Mouse (Mus musculus) embryonic facial prominence, embryonic 11.5 days (tissue): ENCODE measurements around the gene Ttc39b. TPM values are rescaled to one million over a fixed set of nuclear protein-coding genes. Genes with fewer than 3 reads are reported as not detected.

Source experiments
- ATAC-seq: fragments of 200-750 bp; cut with Nextera tagmentation; replicated peaks from 2 replicates; pipeline ENCODE4 v1.8.0; 2017; ENCODE audit warnings: low read depth; ENCODE audit not compliant: insufficient number of reproducible peaks, low FRiP score, low TSS enrichment
- DNase-seq: peaks from one replicate; pipeline ENCODE4 v3.0.0-alpha.2; 2015; ENCODE audit warnings: low spot score
- H3K27ac ChIP-seq: fragments of 300-500 bp; sonication (generic); replicated peaks from 2 replicates; pipeline ENCODE4 v1.5.1; 2014; ENCODE audit warnings: mild to moderate bottlenecking, low read depth, low read length, control low read depth
- H3K27me3 ChIP-seq: fragments of 300-500 bp; sonication (generic); 2 replicates; pipeline ENCODE4 v1.6.1; 2014; ENCODE audit warnings: mild to moderate bottlenecking, low read length, moderate library complexity, mixed read lengths; ENCODE audit not compliant: control insufficient read depth, insufficient read depth
- H3K36me3 ChIP-seq: fragments of 300-500 bp; sonication (generic); replicated peaks from 2 replicates; pipeline ENCODE4 v1.6.1; 2014; ENCODE audit warnings: low read depth, mild to moderate bottlenecking, low read length, moderate library complexity, mixed read lengths; ENCODE audit not compliant: control insufficient read depth, insufficient read depth
- H3K4me1 ChIP-seq: fragments of 300-500 bp; sonication (generic); 2 replicates; pipeline ENCODE4 v1.6.1; 2014; ENCODE audit warnings: low read length, mixed read lengths; ENCODE audit not compliant: control insufficient read depth, insufficient read depth
- H3K4me2 ChIP-seq: fragments of 300-500 bp; sonication (generic); 2 replicates; pipeline ENCODE4 v1.6.1; 2014; ENCODE audit warnings: low read depth, mild to moderate bottlenecking, control low read depth, low read length, moderate library complexity
- H3K4me3 ChIP-seq: fragments of 300-500 bp; sonication (generic); 2 replicates; pipeline ENCODE4 v1.5.1; 2014; ENCODE audit warnings: low read depth, low read length, control low read depth
- H3K9ac ChIP-seq: fragments of 300-500 bp; sonication (generic); replicated peaks from 2 replicates; pipeline ENCODE4 v1.6.1; 2014; ENCODE audit warnings: mild to moderate bottlenecking, control low read depth, low read length
- H3K9me3 ChIP-seq: fragments of 300-500 bp; sonication (generic); replicated peaks from 2 replicates; pipeline ENCODE4 v1.6.1; 2016; ENCODE audit warnings: mild to moderate bottlenecking, low read length, inconsistent platforms, mixed read lengths; ENCODE audit not compliant: control insufficient read depth
- WGBS: fragments of 180-500 bp; shearing (Covaris S2); extraction: QIAGEN DNeasy Blood & Tissue Kit; methylation state at CpG from one replicate; pipeline ENCODE4 v1.1.7; 2014; 5-methylcytosine and 5-hydroxymethylcytosine counted together
- polyA plus RNA-seq: library from polyadenylated mRNA; unstranded; fragments of >200 nt; fragmentation: Nextera tagmentation; extraction: Ambion mirVana; gene quantifications from 2 replicates; pipeline ENCODE4 v1.2.1, GENCODE M21; 2014

Ttc39b gene
- polyA plus RNA-seq, 1 experiment from 2014 or later = 3.1 TPM

GRCm38 (mm10) chr4:83219253-83219652 lies 104.8 kb downstream of the Ttc39b start:
- H3K27ac ChIP-seq = no peak overlapping the region
- no peak overlapping the region for H3K4me3 ChIP-seq
- H3K4me1 ChIP-seq = no peaks in the 10 kb centered on the region
- no peaks in the 10 kb centered on the region for H3K36me3 ChIP-seq
- no peak for DNase-seq
- no peaks in the 10 kb centered on the region for H3K9me3 ChIP-seq
- 88% methylated on average over 5 of the region's 5 CpGs for WGBS
- H3K4me2 ChIP-seq = no peak overlapping the region
- H3K9ac ChIP-seq = no peak overlapping the region
- H3K27me3 ChIP-seq = no peaks in the 10 kb centered on the region
- ATAC-seq = no peak

- Histone ChIP-seq H3K36me3 (no peaks in the 10 kb centered on the region), H3K4me1 (no peaks in the 10 kb centered on the region), H3K9me3 (no peaks in the 10 kb centered on the region), H3K9ac (no peak overlapping the region), H3K4me3 (no peak overlapping the region), H3K27me3 (no peaks in the 10 kb centered on the region), H3K4me2 (no peak overlapping the region), H3K27ac (no peak overlapping the region)
- no peak for ATAC-seq
- no peak for DNase-seq
- WGBS = 87% methylated on average over 5 of the region's 5 CpGs
Observed at GRCm38 (mm10) chr4:83217128-83217527, 106.9 kb downstream of the Ttc39b start.

GRCm38 (mm10) chr4:83216381-83216780 lies 107.7 kb downstream of the Ttc39b start:
- DNase-seq (no peak), ATAC-seq (no peak)
- Histone ChIP-seq H3K4me3 (no peak overlapping the region), H3K4me1 (no peaks in the 10 kb centered on the region), H3K9me3 (no peaks in the 10 kb centered on the region), H3K4me2 (no peak overlapping the region), H3K27ac (no peak overlapping the region), H3K9ac (no peak overlapping the region), H3K27me3 (no peaks in the 10 kb centered on the region), H3K36me3 (no peaks in the 10 kb centered on the region)
- 80% methylated on average over 7 of the region's 7 CpGs for WGBS

DNA sequence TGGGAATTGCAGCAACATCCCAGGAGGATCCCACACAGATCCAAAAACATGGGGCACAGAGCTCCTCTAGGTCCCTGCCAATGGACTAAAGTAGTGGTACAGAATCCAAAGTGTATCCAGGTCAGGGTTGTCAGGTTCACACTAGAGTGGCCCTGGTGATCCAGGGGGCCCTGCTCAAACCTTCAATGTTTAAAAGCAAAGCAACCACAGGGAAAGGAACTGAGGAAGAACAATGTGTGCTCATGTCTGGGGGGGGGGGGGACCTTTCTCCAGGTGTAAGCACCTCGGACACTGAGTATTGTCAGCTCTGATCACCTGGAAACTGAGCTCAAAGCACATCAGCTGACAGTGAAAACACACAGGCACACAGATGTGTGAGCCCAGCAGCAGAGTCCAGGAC lies 108.3 kb downstream of the Ttc39b start:
- H3K9ac ChIP-seq = no peak overlapping the region
- ATAC-seq (no peak), DNase-seq (no peak)
- no peaks in the 10 kb centered on the region for H3K36me3 ChIP-seq
- H3K4me2 ChIP-seq = no peak overlapping the region
- H3K27me3 ChIP-seq = no peaks in the 10 kb centered on the region
- no peaks in the 10 kb centered on the region for H3K4me1 ChIP-seq
- 54% methylated on average over 1 of the region's 1 CpGs for WGBS
- H3K9me3 ChIP-seq = no peaks in the 10 kb centered on the region
- H3K27ac ChIP-seq = no peak overlapping the region
- no peak overlapping the region for H3K4me3 ChIP-seq

DNA sequence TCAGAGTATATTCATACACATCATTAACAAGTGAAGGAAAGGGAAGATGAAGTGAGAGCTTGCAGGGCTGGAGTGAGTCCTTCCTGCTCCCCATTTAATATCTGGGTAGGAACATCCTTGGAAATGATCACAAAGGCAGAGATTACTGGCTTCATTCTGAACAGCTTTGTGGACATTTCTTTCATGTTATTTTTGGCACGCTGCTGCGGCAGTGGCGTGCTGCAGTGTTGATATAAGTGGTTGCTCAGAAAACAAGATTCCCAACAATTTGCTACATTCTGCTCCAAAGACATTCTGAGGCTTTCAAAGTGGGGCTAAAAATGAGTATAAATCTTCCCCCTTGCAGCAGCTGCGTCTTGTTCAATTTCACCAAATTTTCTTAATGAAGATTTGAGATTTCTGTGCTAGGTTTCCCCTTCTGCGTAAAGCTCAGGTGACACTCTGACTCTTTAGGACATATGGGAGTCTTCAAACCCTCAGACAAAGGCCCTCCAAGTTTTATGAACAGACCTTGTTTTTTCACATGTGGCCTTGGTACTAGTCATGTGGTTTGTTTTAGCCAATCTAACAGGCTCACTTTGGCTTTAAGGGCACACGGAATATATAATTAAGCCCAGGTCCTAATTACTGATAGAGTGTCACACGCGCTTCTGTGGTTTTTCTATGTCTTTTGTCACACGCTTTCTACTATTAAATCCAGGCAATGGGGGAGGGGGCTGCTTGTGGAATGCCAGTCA lies 109.1 kb downstream of the Ttc39b start:
- H3K9ac ChIP-seq = no peak overlapping the region
- no peak overlapping the region for H3K4me2 ChIP-seq
- H3K36me3 ChIP-seq = no peaks in the 10 kb centered on the region
- H3K27ac ChIP-seq = no peak overlapping the region
- H3K27me3 ChIP-seq = no peaks in the 10 kb centered on the region
- DNase-seq (peak; percentile 39), ATAC-seq (no peak)
- no peak overlapping the region for H3K4me3 ChIP-seq
- WGBS = 58% methylated on average over 9 of the region's 9 CpGs
- no peaks in the 10 kb centered on the region for H3K9me3 ChIP-seq
- H3K4me1 ChIP-seq = no peaks in the 10 kb centered on the region

DNA sequence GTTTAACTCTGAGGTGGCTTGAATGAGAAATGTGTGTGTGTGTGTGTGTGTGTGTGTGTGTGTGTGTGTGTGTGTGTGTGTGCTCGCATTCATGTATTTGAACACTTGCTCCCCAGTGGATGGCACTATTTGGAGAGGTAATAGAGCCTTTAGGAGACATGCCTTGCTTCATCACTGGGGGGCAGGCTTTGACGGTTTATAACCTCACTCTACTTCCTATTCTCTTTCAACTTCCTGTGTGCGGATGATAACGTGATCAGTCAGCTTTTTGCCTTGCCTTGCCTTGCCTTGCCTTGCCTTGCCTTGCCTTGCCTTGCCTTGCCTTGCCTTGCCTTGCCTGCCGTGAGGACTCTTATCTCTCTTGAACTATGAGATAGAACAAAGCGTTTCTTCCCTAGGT lies 110.3 kb downstream of the Ttc39b start:
- Histone ChIP-seq H3K4me2 (no peak overlapping the region), H3K9me3 (no peaks in the 10 kb centered on the region), H3K9ac (no peak overlapping the region), H3K27me3 (no peaks in the 10 kb centered on the region), H3K4me1 (no peaks in the 10 kb centered on the region), H3K36me3 (no peaks in the 10 kb centered on the region), H3K4me3 (no peak overlapping the region), H3K27ac (no peak overlapping the region)
- WGBS = 90% methylated on average over 6 of the region's 6 CpGs
- DNase-seq (no peak), ATAC-seq (no peak)

DNA sequence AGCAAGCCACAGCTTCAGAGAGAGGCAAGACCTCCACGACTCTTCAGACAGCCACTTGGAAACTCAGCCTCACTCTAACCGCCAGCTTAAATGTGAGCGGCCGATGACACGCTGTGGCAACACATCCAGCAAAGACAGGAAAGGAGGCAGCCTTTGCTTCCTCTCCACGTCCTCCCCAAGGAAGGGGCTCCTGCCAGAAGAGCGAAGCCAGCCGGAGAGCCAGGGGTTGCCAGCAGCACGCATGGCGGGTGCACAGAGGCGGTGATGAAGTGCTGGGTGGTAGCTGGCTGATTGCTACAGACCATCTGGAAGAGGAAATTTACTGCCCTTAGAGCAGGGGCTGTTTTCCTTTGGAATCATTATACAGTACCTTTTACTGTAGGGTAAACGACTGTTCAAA lies 112.3 kb downstream of the Ttc39b start:
- DNase-seq (no peak), ATAC-seq (no peak)
- no peaks in the 10 kb centered on the region for H3K9me3 ChIP-seq
- no peaks in the 10 kb centered on the region for H3K36me3 ChIP-seq
- H3K9ac ChIP-seq = no peak overlapping the region
- H3K4me3 ChIP-seq = no peak overlapping the region
- no peaks in the 10 kb centered on the region for H3K4me1 ChIP-seq
- WGBS = 71% methylated on average over 12 of the region's 12 CpGs
- no peaks in the 10 kb centered on the region for H3K27me3 ChIP-seq
- no peak overlapping the region for H3K4me2 ChIP-seq
- H3K27ac ChIP-seq = no peak overlapping the region

DNA sequence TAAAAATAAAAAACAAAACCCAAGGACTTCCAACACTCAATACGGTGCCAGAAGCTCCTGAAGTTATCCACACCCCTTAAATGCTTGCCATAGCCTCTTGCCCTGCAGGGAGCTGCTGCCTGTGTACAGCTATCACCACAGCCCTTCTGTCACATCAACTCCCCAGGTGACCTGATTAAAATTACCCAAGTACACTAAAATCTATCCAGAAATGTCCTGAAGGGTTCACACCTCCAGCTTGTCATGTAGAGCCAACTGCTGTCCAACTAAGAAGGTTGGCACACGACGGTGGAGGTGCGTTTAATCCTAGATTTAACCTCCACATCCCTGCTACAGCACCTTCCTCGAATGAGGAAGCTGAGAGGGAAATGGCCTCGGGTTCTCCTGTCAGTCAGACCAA lies 113.6 kb downstream of the Ttc39b start:
- Histone ChIP-seq H3K36me3 (no peaks in the 10 kb centered on the region), H3K4me3 (no peak overlapping the region)
- DNase-seq = no peak

More for the DNA sequence above, 113.6 kb downstream of the Ttc39b start:
- no peaks in the 10 kb centered on the region for H3K4me1 ChIP-seq
- no peak overlapping the region for H3K4me2 ChIP-seq
- no peaks in the 10 kb centered on the region for H3K27me3 ChIP-seq
- 82% methylated on average over 6 of the region's 6 CpGs for WGBS
- H3K27ac ChIP-seq = no peak overlapping the region
- ATAC-seq = no peak
- no peaks in the 10 kb centered on the region for H3K9me3 ChIP-seq
- H3K9ac ChIP-seq = no peak overlapping the region
